ENCODE assay signal across 23 mouse cellular contexts in the genomic region with DNA sequence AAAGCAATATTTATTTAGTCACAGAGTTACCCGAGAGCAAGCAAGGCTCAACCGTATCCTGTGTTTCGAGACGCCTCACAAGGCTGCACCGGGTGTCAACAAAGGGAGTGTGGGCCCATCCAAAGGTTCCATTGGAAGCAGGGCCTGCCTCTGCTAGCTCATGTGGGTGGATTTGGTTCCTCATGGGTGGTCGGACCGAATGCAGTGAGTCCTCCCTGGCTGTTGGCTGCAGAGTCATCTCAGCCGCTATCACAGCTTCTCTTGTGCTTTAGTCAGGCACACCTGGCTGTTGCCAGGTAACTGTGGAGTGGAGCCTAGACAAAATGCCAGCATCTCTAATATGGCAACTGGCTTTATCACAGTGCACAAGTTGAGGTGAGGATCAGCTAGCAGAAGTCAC. TPM values are rescaled to one million over a fixed set of nuclear protein-coding genes. Genes with fewer than 3 reads are reported as not detected.
A peak's percentile ranks its signal among the peaks of the same experiment; 100 is the strongest.
DNase-seq lines count a peak whose midpoint lies in the region; ATAC-seq lines count a peak whose summit lies in the region.
"Had no signal": no experiment of that assay in that cellular context is flagged by ENCODE, and none has a peak within 500 bp of the region (broad histone marks: within the 10 kb centered on the region; RNA-seq: fewer than 3 reads in every experiment).

No protein-coding gene starts in this region.

- no peak overlapping the region for H3K9ac ChIP-seq in kidney, embryonic 14.5 days (ENCODE audit: low read depth, low read length)
- no peak overlapping the region for H3K9ac ChIP-seq in kidney, embryonic 16.5 days (replicated peaks; ENCODE audit: low read length)
- H3K9ac ChIP-seq in limb, embryonic 11.5 days (ENCODE audit: low read length), result no peak overlapping the region
- H3K9ac ChIP-seq: embryonic facial prominence, embryonic 13.5 days; embryonic facial prominence, embryonic 15.5 days; forebrain, embryonic 12.5 days had no signal

- no peaks in the 10 kb centered on the region for H3K4me1 ChIP-seq in kidney, embryonic 14.5 days (ENCODE audit: control insufficient read depth, insufficient read depth, low read length)
- no peaks in the 10 kb centered on the region for H3K4me1 ChIP-seq in kidney, embryonic 16.5 days (ENCODE audit: insufficient read depth, low read length)
- no peaks in the 10 kb centered on the region for H3K4me1 ChIP-seq in limb, embryonic 11.5 days (ENCODE audit: control insufficient read depth, insufficient read depth, low read length)
- H3K4me1 ChIP-seq in limb, embryonic 10.5 days, result no peaks in the 10 kb centered on the region
- H3K4me1 ChIP-seq: embryonic facial prominence, embryonic 13.5 days; embryonic facial prominence, embryonic 15.5 days; forebrain, embryonic 12.5 days had no signal

- no peaks in the 10 kb centered on the region for H3K9me3 ChIP-seq in kidney, embryonic 14.5 days (ENCODE audit: control insufficient read depth, low read length)
- no peaks in the 10 kb centered on the region for H3K9me3 ChIP-seq in kidney, embryonic 16.5 days (ENCODE audit: low read length)
- H3K9me3 ChIP-seq in limb, embryonic 11.5 days (ENCODE audit: control insufficient read depth, low read length), result no peaks in the 10 kb centered on the region
- no peaks in the 10 kb centered on the region for H3K9me3 ChIP-seq in limb, embryonic 10.5 days (replicated peaks)
- H3K9me3 ChIP-seq: embryonic facial prominence, embryonic 15.5 days; forebrain, embryonic 12.5 days had no signal

- no peak overlapping the region for H3K4me3 ChIP-seq in kidney, embryonic 14.5 days (ENCODE audit: low read length)
- no peak overlapping the region for H3K4me3 ChIP-seq in kidney, embryonic 16.5 days (ENCODE audit: low read length)
- no peak overlapping the region for H3K4me3 ChIP-seq in limb, embryonic 11.5 days (ENCODE audit: low read depth, low read length)
- no peak overlapping the region for H3K4me3 ChIP-seq in limb, embryonic 10.5 days
- H3K4me3 ChIP-seq: embryonic facial prominence, embryonic 13.5 days; embryonic facial prominence, embryonic 15.5 days; erythroblast, embryonic 14.5 days; forebrain, embryonic 10.5 days; forebrain, embryonic 12.5 days had no signal

- H3K27me3 ChIP-seq in kidney, embryonic 14.5 days (ENCODE audit: control insufficient read depth, insufficient read depth, low read length), result no peaks in the 10 kb centered on the region
- no peaks in the 10 kb centered on the region for H3K27me3 ChIP-seq in kidney, embryonic 16.5 days (ENCODE audit: insufficient read depth, low read length)
- no peaks in the 10 kb centered on the region for H3K27me3 ChIP-seq in limb, embryonic 11.5 days (ENCODE audit: control insufficient read depth, insufficient read depth, low read length)
- no peaks in the 10 kb centered on the region for H3K27me3 ChIP-seq in limb, embryonic 10.5 days (ENCODE audit: low read depth, poor library complexity, severe bottlenecking)
- H3K27me3 ChIP-seq: embryonic facial prominence, embryonic 13.5 days; embryonic facial prominence, embryonic 15.5 days; forebrain, embryonic 12.5 days had no signal

- H3K27ac ChIP-seq in kidney, embryonic 14.5 days (ENCODE audit: low read depth, low read length), result no peak overlapping the region
- no peak overlapping the region for H3K27ac ChIP-seq in kidney, embryonic 16.5 days (ENCODE audit: low read length)
- no peak overlapping the region for H3K27ac ChIP-seq in limb, embryonic 11.5 days (replicated peaks; ENCODE audit: low read depth, low read length)
- no peak overlapping the region for H3K27ac ChIP-seq in limb, embryonic 10.5 days
- H3K27ac ChIP-seq: embryonic facial prominence, embryonic 13.5 days; embryonic facial prominence, embryonic 15.5 days; forebrain, embryonic 10.5 days; forebrain, embryonic 12.5 days had no signal

- ATAC-seq in kidney, embryonic 14.5 days (ENCODE audit: low FRiP score, low TSS enrichment), result peak; percentile 49; the same call in 1 of the 2 replicates
- ATAC-seq in kidney, embryonic 16.5 days (ENCODE audit: low FRiP score, low TSS enrichment), result peak; percentile 42; the same call in 1 of the 2 replicates
- ATAC-seq in limb, embryonic 11.5 days (ENCODE audit: insufficient number of reproducible peaks, low FRiP score, low TSS enrichment, low read depth), result no peak
- ATAC-seq: forebrain, embryonic 14.5 days had no signal

- WGBS in kidney, embryonic 14.5 days, result 56% methylated on average over 8 of the region's 8 CpGs
- WGBS in kidney, embryonic 16.5 days, result 51% methylated on average over 8 of the region's 8 CpGs
- 92% methylated on average over 8 of the region's 8 CpGs for WGBS in limb, embryonic 11.5 days
- 91% methylated on average over 8 of the region's 8 CpGs for WGBS in limb, embryonic 10.5 days

- no peak overlapping the region for H3K4me2 ChIP-seq in kidney, embryonic 14.5 days (replicated peaks; ENCODE audit: low read depth, low read length)
- H3K4me2 ChIP-seq in kidney, embryonic 16.5 days (replicated peaks; ENCODE audit: low read depth, low read length), result no peak overlapping the region
- no peak overlapping the region for H3K4me2 ChIP-seq in limb, embryonic 11.5 days (ENCODE audit: low read depth, severe bottlenecking)
- H3K4me2 ChIP-seq: embryonic facial prominence, embryonic 13.5 days; embryonic facial prominence, embryonic 15.5 days; forebrain, embryonic 12.5 days had no signal

- DNase-seq in kidney, postnatal 4 days, result no peak
- no peak for DNase-seq in kidney, postnatal 14 days
- peak; percentile 17 for DNase-seq in limb, embryonic 11.5 days (ENCODE audit: low spot score)
- no peak for DNase-seq in limb, embryonic 10.5 days (ENCODE audit: low spot score)
- DNase-seq: adrenal gland, adult 2 months; adrenal gland, postnatal 25 days; cerebellum, adult 11 months; cerebellum, adult 18-20 months; cerebellum, adult 8-10 months; cerebellum, adult 9-11 months; cerebellum, postnatal 14 days; cerebellum, postnatal 36 days had no signal

- H3K36me3 ChIP-seq in kidney, embryonic 14.5 days (ENCODE audit: control insufficient read depth, insufficient read depth, low read length), result no peaks in the 10 kb centered on the region
- no peaks in the 10 kb centered on the region for H3K36me3 ChIP-seq in kidney, embryonic 16.5 days (ENCODE audit: insufficient read depth, low read length)
- no peaks in the 10 kb centered on the region for H3K36me3 ChIP-seq in limb, embryonic 11.5 days (ENCODE audit: control insufficient read depth, insufficient read depth, low read length)
- no peaks in the 10 kb centered on the region for H3K36me3 ChIP-seq in limb, embryonic 10.5 days
- H3K36me3 ChIP-seq: embryonic facial prominence, embryonic 13.5 days; embryonic facial prominence, embryonic 15.5 days; forebrain, embryonic 10.5 days; forebrain, embryonic 12.5 days had no signal

RNA-seq across cellular contexts. Expression of gene Il9, which starts 18.6 kb away (rescaled TPM):
- polyA plus RNA-seq in kidney, embryonic 14.5 days (2014; fragmentation: Nextera tagmentation; extraction: Ambion mirVana), result not detected in 2 replicates
- polyA plus RNA-seq in kidney, embryonic 16.5 days (2015; fragmentation: Nextera tagmentation; extraction: Ambion mirVana), result not detected in 2 replicates
- not detected in 2 replicates for polyA plus RNA-seq in limb, embryonic 11.5 days (2014; fragmentation: Nextera tagmentation; extraction: Ambion mirVana)
- not detected in 2 replicates for polyA plus RNA-seq in limb, embryonic 10.5 days (2016; fragmentation: Nextera tagmentation; extraction: Ambion mirVana)
- polyA plus RNA-seq: adrenal gland, adult 2 months; brain, embryonic 14.5 days; C2C12; embryonic facial prominence, embryonic 11.5 days; embryonic facial prominence, embryonic 13.5 days; embryonic facial prominence, embryonic 15.5 days; erythroblast, embryonic 14.5 days; forebrain, embryonic 10.5 days; forebrain, embryonic 12.5 days; forebrain, embryonic 14.5 days had no signal

RNA-seq across cellular contexts. Expression of gene Fbxl21, which starts 21.6 kb away (rescaled TPM):
- polyA plus RNA-seq in kidney, embryonic 14.5 days (2014; fragmentation: Nextera tagmentation; extraction: Ambion mirVana), result 2.9 and 3.6 TPM in 2 replicates
- 2.0 and 2.8 TPM in 2 replicates for polyA plus RNA-seq in kidney, embryonic 16.5 days (2015; fragmentation: Nextera tagmentation; extraction: Ambion mirVana)
- 1.5 and 2.0 TPM in 2 replicates for polyA plus RNA-seq in limb, embryonic 11.5 days (2014; fragmentation: Nextera tagmentation; extraction: Ambion mirVana)
- polyA plus RNA-seq in limb, embryonic 10.5 days (2016; fragmentation: Nextera tagmentation; extraction: Ambion mirVana), result 1.1 and 1.4 TPM in 2 replicates
- polyA plus RNA-seq: erythroblast, embryonic 14.5 days had no signal

RNA-seq across cellular contexts. Expression of gene Lect2, which starts 47.7 kb away (rescaled TPM):
- polyA plus RNA-seq in kidney, embryonic 14.5 days (2014; fragmentation: Nextera tagmentation; extraction: Ambion mirVana), result 0.96 and 1.6 TPM in 2 replicates
- 1.1 and 1.2 TPM in 2 replicates for polyA plus RNA-seq in kidney, embryonic 16.5 days (2015; fragmentation: Nextera tagmentation; extraction: Ambion mirVana)
- not detected in 2 replicates for polyA plus RNA-seq in limb, embryonic 11.5 days (2014; fragmentation: Nextera tagmentation; extraction: Ambion mirVana)
- not detected in 2 replicates for polyA plus RNA-seq in limb, embryonic 10.5 days (2016; fragmentation: Nextera tagmentation; extraction: Ambion mirVana)
- polyA plus RNA-seq: adrenal gland, adult 2 months; C2C12; embryonic facial prominence, embryonic 11.5 days; embryonic facial prominence, embryonic 13.5 days; embryonic facial prominence, embryonic 15.5 days; forebrain, embryonic 10.5 days; forebrain, embryonic 12.5 days; forebrain, embryonic 14.5 days had no signal
